Mouse (Mus musculus): ENCODE results near the gene Zfp428.

DNA sequence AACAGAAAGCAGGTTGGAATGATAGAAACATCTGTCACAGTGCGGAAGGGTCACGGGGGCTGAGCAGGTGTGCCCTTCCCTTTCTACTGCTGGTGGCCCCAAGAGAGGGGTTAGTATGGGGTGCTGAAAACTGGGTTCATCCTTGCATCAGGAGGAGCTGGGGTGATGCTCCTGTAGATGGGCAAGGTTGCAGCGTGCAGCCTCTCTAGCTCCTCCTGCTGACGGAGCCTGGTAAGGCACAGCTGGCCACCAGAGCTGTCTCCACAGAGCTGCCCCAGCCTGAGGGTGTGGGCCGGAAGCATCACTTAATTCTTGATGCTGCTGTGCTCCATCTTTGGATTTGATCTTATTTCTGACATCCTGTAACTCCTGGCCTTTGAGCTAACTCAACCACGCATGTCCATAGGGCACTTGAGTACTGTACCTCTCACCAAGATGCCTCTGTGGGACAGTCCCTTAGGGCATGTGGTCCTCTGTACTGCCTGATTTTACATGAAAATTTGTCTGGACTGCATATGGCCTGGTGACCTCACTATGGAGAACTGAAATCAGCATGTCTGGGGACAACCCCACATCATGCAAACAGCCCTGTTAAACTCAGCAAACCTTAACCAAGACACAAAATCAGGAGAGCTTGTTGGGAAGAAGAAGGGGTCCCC is 57.9 kb downstream of the Zfp428 start:
- TF ChIP-seq POLR2A (IDR thresholded peaks at IDR 0.05; ENCODE audit: insufficient read depth, low read length) (no peak), CTCF (IDR thresholded peaks at IDR 0.05; ENCODE audit: low read depth, low read length) (peak; percentile 92)

Measured in ES-Bruce4 (cell line).